Mouse (Mus musculus) midbrain, embryonic 16.5 days (tissue): Measurements from ENCODE around the gene Ss18l2. TPM values are rescaled to one million over a fixed set of nuclear protein-coding genes. Genes with fewer than 3 reads are reported as not detected.

Source experiments
- ATAC-seq: fragments of 200-750 bp; cut with Nextera tagmentation; 2 replicates; pipeline ENCODE4 v1.8.0; 2017; ENCODE audit warnings: moderate TSS enrichment
- H3K27ac ChIP-seq: fragments of 300-500 bp; sonication (generic); 2 replicates; pipeline ENCODE4 v1.5.1; 2014; ENCODE audit warnings: mild to moderate bottlenecking, low read length, mixed read lengths
- H3K27me3 ChIP-seq: fragments of 300-500 bp; sonication (generic); 2 replicates; pipeline ENCODE4 v1.6.1; 2014; ENCODE audit warnings: low read depth, low read length, mixed read lengths; ENCODE audit not compliant: control insufficient read depth, insufficient read depth
- H3K36me3 ChIP-seq: fragments of 300-500 bp; sonication (generic); 2 replicates; pipeline ENCODE4 v1.6.1; 2014; ENCODE audit warnings: mild to moderate bottlenecking, low read length, moderate library complexity, mixed read lengths; ENCODE audit not compliant: control insufficient read depth, insufficient read depth
- H3K4me1 ChIP-seq: fragments of 300-500 bp; sonication (generic); 2 replicates; pipeline ENCODE4 v1.6.1; 2014; ENCODE audit warnings: mild to moderate bottlenecking, low read length, mixed read lengths; ENCODE audit not compliant: control insufficient read depth, insufficient read depth
- H3K4me2 ChIP-seq: fragments of 300-500 bp; sonication (generic); 2 replicates; pipeline ENCODE4 v1.6.1; 2014; ENCODE audit warnings: mild to moderate bottlenecking, low read length, mixed read lengths
- H3K4me3 ChIP-seq: fragments of 300-500 bp; sonication (generic); 2 replicates; pipeline ENCODE4 v1.5.1; 2014; ENCODE audit warnings: low read depth, mild to moderate bottlenecking, low read length, moderate library complexity, mixed read lengths
- H3K9ac ChIP-seq: fragments of 300-500 bp; sonication (generic); 2 replicates; pipeline ENCODE4 v1.6.1; 2014; ENCODE audit warnings: low read depth, low read length, mixed read lengths
- H3K9me3 ChIP-seq: fragments of 300-500 bp; sonication (generic); replicated peaks from 2 replicates; pipeline ENCODE4 v1.6.1; 2014; ENCODE audit warnings: mild to moderate bottlenecking, low read length, mixed read lengths; ENCODE audit not compliant: control insufficient read depth, poor library complexity, severe bottlenecking
- WGBS: fragments of 180-500 bp; shearing (Covaris S2); extraction: QIAGEN DNeasy Blood & Tissue Kit; methylation state at CpG from one replicate; pipeline ENCODE4 v1.1.7; 2014; 5-methylcytosine and 5-hydroxymethylcytosine counted together
- polyA plus RNA-seq: library from polyadenylated mRNA; unstranded; fragments of >200 nt; fragmentation: Nextera tagmentation; extraction: Ambion mirVana; gene quantifications from 2 replicates; pipeline ENCODE4 v1.2.1, GENCODE M21; 2015

Ss18l2 gene
- polyA plus RNA-seq, 1 experiment from 2014 or later: 157 TPM

DNA sequence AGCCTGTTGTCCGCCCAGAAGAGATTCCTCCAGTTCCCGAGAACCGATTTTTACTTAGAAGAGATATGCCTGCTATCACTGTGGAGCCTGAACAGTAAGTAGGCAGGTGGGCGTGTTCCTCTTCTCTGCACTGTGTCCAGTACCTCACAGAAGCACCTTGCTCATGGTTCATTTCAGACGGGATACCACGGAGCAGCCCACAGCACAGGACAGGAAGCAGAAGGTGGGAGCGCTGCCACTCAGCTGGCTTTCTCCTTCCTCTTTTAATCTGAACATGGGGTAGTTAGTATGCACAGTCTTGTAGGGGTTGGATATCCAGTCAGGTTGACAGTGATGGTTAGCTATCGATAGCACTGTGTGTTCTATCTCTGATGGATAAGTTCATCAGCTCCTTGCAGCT is 33.9 kb downstream of the Ss18l2 start:
- H3K27ac ChIP-seq: no peak overlapping the region
- WGBS: 94% methylated on average over 8 of the region's 8 CpGs
- H3K4me2 ChIP-seq: no peak overlapping the region
- peaks cover 34% of the 10 kb centered on the region for H3K36me3 ChIP-seq
- H3K4me1 ChIP-seq: no peaks in the 10 kb centered on the region
- ATAC-seq: no peak
- H3K9ac ChIP-seq: no peak overlapping the region
- H3K4me3 ChIP-seq: no peak overlapping the region
- H3K9me3 ChIP-seq: no peaks in the 10 kb centered on the region
- no peaks in the 10 kb centered on the region for H3K27me3 ChIP-seq

DNA sequence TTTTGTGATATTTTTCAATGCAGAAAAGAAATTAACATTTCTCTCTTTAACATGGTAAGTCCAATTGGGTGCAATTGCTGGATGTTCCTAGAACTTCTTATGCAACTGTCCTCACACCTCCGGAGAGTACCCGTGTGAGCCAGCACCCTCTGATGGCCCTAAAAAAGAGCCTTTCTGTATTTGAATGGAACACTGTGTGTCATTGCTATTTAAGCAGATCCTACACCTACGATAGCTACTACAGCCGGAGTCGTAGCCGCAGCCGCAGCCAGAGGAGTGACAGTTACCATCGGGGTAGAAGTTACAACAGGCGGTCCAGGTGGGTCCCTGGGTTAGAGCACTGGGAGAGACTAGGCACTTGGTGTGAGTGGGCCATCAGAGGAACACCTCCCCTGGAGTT is 42.6 kb downstream of the Ss18l2 start:
- Histone ChIP-seq H3K9ac (no peak overlapping the region), H3K27ac (no peak overlapping the region), H3K27me3 (no peaks in the 10 kb centered on the region), H3K36me3 (peaks cover 39% of the 10 kb centered on the region), H3K4me2 (no peak overlapping the region), H3K9me3 (no peaks in the 10 kb centered on the region), H3K4me1 (0 out of 2 replicates have a peak, but pooled peaks cover 3% of the 10 kb centered on the region), H3K4me3 (no peak overlapping the region)
- WGBS: 98% methylated on average over 9 of the region's 9 CpGs
- ATAC-seq: no peak

DNA sequence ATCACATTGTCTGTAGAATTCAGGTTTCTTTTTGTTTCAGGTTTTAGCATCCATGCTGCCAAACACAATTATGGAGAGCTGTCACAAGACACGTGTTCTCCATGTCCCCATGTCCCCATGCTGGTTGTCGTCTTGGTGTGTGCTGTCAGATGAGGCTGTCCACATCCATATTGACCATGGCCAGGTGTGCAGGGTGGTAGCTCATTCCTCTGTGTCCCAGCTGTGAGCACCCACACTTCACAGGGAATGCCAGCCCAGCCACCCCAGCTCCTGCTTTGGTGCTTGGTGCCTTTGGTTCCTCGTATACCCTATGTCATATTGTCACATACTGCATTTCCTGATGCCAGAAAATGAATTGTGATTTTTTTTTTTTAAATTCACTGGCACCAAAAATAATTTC is 44.5 kb downstream of the Ss18l2 start:
- no peak overlapping the region for H3K4me3 ChIP-seq
- no peaks in the 10 kb centered on the region for H3K9me3 ChIP-seq
- no peak overlapping the region for H3K4me2 ChIP-seq
- H3K36me3 ChIP-seq: peaks cover 33% of the 10 kb centered on the region
- H3K9ac ChIP-seq: no peak overlapping the region
- ATAC-seq: no peak
- H3K4me1 ChIP-seq: peaks cover 13% of the 10 kb centered on the region
- WGBS: 93% methylated on average over 3 of the region's 3 CpGs
- H3K27ac ChIP-seq: no peak overlapping the region
- no peaks in the 10 kb centered on the region for H3K27me3 ChIP-seq

DNA sequence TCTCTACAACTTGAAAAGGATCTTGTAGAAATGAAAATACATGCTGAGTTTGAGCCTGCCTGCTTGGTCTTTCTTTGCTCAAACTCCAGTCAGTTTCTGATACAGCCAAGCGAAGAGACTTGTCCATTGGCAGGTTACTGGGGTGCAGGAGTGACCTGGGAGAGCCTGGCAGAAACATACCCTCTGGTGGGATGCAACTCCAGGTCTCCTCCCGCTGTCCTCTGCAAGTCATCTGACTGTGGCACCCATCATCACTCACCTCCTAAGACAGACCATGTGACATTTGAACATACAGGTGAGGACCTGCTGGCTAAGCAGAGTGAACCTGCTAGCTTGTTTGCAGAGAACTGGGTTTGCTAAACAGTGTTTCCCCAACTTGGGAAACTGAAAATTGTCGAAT is 46.7 kb downstream of the Ss18l2 start:
- H3K4me3 ChIP-seq: no peak overlapping the region
- peaks cover 18% of the 10 kb centered on the region for H3K36me3 ChIP-seq
- H3K9ac ChIP-seq: no peak overlapping the region
- WGBS: 89% methylated on average over 3 of the region's 3 CpGs
- no peak overlapping the region for H3K27ac ChIP-seq
- no peaks in the 10 kb centered on the region for H3K9me3 ChIP-seq
- ATAC-seq: no peak
- no peaks in the 10 kb centered on the region for H3K27me3 ChIP-seq
- peaks cover 27% of the 10 kb centered on the region for H3K4me1 ChIP-seq
- H3K4me2 ChIP-seq: no peak overlapping the region

DNA sequence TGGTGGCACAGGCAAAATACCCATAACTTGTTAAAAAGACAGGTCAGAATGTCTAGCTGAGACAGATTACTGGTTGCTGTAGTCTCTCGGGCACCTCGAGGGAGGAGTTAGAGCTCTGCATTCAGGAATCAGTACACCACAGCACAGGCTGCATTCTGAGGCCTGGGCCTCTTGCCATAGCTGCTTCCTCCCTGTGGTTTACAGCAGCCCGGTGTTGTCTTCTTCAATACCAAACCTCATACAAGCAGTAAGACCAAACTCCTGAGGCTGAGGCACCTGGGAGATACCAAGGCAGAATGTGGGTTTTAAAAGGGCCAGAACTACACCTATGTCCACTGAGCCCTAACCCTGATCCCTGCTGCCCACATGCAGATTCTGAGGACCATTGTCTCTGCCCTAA is 47.3 kb downstream of the Ss18l2 start:
- Histone ChIP-seq H3K9ac (no peak overlapping the region), H3K4me3 (no peak overlapping the region), H3K36me3 (peaks cover 16% of the 10 kb centered on the region), H3K27me3 (no peaks in the 10 kb centered on the region), H3K4me2 (no peak overlapping the region), H3K27ac (no peak overlapping the region), H3K4me1 (peaks cover 28% of the 10 kb centered on the region), H3K9me3 (no peaks in the 10 kb centered on the region)
- ATAC-seq: no peak
- 77% methylated on average over 3 of the region's 3 CpGs for WGBS

DNA sequence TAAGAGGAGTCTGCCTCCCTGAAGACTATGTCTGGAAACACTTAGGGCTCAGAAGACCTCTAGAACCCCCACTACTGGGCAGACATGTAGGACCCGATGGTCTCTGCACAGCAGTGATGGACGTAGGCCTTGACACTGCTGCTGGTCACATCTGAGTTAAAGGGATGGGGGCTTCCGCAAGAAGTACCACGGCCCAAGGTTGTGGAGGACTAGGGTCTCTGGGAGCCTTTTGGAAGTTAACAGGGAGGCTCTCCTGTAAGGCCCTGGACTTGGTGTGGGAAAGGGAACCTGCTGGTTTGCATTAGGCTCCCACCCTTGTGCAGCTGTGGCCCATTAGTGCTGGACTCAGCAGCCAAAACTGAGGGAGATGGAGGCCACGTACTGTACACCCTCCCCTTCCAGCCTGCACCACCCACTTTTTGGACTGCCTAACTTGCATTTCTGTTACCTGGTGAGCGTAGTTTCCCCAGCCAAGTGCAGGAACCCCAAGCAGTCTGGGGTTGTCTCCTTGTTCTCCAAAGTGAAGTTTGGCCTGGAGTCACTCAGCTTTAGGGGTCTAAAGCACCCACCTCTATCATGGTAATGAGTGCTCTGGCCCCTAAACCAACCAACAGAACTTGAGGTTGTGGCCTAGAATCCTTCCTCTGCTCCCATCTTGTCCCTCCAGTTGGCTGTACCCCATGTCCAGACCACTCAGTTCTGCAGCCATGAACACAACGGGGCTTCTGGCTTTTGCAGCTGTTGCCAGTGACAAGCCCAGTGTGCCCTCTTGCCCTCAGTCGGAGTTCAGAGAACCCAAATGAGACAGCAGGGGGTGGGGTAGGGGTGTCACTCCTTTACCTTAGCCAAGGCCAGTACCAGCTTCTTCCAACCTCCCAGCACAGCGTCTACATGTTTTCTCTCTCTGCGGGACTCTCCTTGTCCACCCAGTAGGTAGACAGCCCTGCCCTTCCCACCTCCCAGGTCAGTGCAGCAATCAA is 48.0 kb downstream of the Ss18l2 start:
- H3K4me1 ChIP-seq: peaks cover 28% of the 10 kb centered on the region
- no peak overlapping the region; the same call in 1 of the 2 replicates for H3K27ac ChIP-seq
- peak overlapping the region; percentile 95 for H3K4me3 ChIP-seq
- peak overlapping the region; percentile 93 for H3K4me2 ChIP-seq
- no peaks in the 10 kb centered on the region for H3K9me3 ChIP-seq
- 56% methylated on average over 10 of the region's 10 CpGs for WGBS
- ATAC-seq: no peak
- peaks cover 17% of the 10 kb centered on the region for H3K36me3 ChIP-seq
- peak overlapping the region; percentile 95 for H3K9ac ChIP-seq
- no peaks in the 10 kb centered on the region for H3K27me3 ChIP-seq

DNA sequence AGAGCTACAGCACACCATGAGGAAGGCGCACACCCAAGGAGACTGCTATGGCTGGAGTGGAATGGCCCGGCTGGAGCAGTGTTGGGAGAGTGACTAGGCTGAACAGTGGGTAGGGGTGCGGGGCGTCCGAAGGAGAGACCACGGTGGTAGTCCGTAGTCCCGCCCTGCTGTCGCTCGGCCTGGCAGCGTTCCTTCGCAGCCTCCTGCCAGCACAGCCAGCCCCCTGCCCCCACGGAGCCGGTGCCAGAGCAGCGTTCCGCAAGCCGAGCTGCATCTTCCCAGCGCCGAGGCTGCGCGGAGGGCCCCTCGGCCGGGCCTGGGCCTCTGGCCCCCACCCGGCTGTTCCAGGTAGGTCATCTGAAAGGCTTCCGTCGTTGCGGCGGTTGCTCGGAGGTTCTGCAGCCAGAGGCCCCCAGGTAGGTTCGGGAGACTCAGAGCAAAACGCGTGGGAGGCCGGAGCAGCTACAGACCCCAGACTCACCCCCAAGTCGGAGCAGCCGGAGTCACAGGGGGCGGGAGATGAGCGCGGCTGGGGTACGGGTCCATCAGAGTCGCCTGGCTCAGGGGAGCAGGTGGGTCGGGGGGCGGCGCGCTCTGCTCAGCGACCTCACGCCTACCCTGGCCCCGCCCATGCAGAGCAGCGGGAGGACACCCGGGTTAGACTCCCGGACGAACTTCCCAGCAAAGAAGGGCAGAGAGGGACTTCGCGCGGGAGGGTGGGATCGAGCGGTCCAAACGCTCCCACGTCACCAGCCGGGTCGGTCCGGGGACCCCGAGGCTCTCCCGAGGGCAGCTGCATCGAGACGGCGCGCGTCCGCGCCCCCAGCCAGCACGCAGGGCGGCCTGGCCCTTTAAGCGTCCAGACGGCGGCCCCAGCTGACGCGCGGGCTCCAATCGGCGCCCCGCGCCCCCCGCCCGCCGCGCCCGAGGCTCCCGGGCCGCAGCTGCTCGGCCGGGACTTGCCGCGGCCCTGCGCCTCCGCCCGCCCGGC is 49.3 kb downstream of the Ss18l2 start, which contains the start of gene Zfp651:
TSS of gene Zfp651 (plus strand) at position 240 of the 991 bp plus-strand sequence.
- peak; percentile 84 for ATAC-seq
- Histone ChIP-seq H3K27ac (peak within 1 kb of the TSS; percentile 87), H3K36me3 (peaks cover 24% of the 10 kb centered on the region), H3K4me1 (peaks cover 28% of the 10 kb centered on the region), H3K27me3 (no peaks in the 10 kb centered on the region), H3K4me2 (peak within 1 kb of the TSS; percentile 93), H3K9me3 (no peaks in the 10 kb centered on the region), H3K4me3 (peak within 1 kb of the TSS; percentile 95), H3K9ac (peak within 1 kb of the TSS; percentile 95)
- WGBS: under 1% methylated on average over 74 of the region's 97 CpGs

DNA sequence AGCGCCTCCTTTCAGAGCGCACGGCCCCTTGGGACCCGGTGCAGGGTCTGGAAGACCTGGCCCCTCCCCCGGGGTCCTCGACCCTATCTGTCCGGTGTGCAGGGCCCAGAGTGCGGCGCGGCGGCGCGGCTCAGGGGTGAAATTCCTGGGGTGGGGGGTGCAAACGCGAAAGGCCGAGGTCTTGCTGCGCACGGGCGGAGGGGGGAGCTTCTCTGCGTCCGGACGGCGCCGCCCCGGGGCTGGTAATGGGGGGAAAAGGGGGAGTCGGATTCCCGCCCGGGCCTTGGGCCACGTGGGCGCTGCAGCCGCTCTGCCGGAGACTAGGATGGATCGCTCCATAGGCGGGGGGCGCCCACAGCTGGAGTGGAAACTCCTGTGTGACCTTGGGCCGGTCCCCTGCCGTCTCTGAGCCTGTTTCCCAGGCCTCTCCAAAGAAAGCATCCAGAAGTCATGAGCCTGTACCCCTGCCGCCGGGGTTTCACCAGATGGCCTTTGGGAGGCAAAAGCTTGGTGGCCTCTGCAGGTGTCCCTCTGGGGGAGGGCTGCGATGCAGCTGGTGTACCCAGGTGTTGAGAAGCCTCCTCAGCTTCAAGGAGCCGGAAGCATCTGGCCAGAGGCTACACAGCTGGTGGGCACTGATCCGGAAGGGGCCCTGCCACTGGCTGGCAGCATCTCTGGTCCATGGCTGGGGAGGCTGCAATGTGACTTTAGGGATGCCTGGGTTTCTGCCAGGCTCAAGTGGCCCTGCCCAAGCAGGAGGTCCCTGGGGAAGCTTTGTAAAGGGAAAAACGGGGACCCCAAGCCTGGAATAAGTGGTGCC is 50.4 kb downstream of the Ss18l2 start:
- peak overlapping the region; percentile 95 for H3K9ac ChIP-seq
- no peaks in the 10 kb centered on the region for H3K27me3 ChIP-seq
- H3K27ac ChIP-seq: peak overlapping the region; percentile 87
- peaks cover 28% of the 10 kb centered on the region for H3K4me1 ChIP-seq
- 1% methylated on average over 40 of the region's 43 CpGs for WGBS
- H3K4me2 ChIP-seq: peak overlapping the region; percentile 93
- H3K36me3 ChIP-seq: peaks cover 17% of the 10 kb centered on the region
- H3K4me3 ChIP-seq: peak overlapping the region; percentile 95
- ATAC-seq: 0 out of 2 replicates have a peak, but pooled peaks have one; percentile 2
- H3K9me3 ChIP-seq: no peaks in the 10 kb centered on the region
